Mouse (Mus musculus) lung, postnatal 25 days (tissue): ENCODE data around the gene Npnt.

Source experiments
- DNase-seq: peaks from one replicate; pipeline ENCODE4 v3.0.0; 2022; ENCODE audit warnings: low spot score

Npnt gene

GRCm38 (mm10) chr3:132855458-132856212 lies 94.5 kb downstream of the Npnt start:
- no peak for DNase-seq

GRCm38 (mm10) chr3:132854271-132854670 lies 95.8 kb downstream of the Npnt start:
- DNase-seq: no peak

- peak; percentile 44 for DNase-seq
Measured at GRCm38 (mm10) chr3:132851841-132852728, 98.0 kb downstream of the Npnt start.

- DNase-seq: no peak
Measured at GRCm38 (mm10) chr3:132851417-132851816, 98.7 kb downstream of the Npnt start.

- no peak for DNase-seq
Measured at GRCm38 (mm10) chr3:132850431-132850830, 99.7 kb downstream of the Npnt start.

- no peak for DNase-seq
Measured at GRCm38 (mm10) chr3:132849669-132850068, 100.4 kb downstream of the Npnt start.

GRCm38 (mm10) chr3:132842676-132843075 lies 107.4 kb downstream of the Npnt start:
- no peak for DNase-seq

GRCm38 (mm10) chr3:132839516-132839915 lies 110.6 kb downstream of the Npnt start:
- DNase-seq: no peak

- DNase-seq: no peak
Measured at GRCm38 (mm10) chr3:132838656-132839417, 111.3 kb downstream of the Npnt start.

GRCm38 (mm10) chr3:132837134-132837533 lies 113.0 kb downstream of the Npnt start:
- no peak for DNase-seq

- peak; percentile 35 for DNase-seq
Measured at GRCm38 (mm10) chr3:132835118-132835794, 114.8 kb downstream of the Npnt start.
